Mouse (Mus musculus) lung, adult 18-20 months (tissue): ENCODE results near the gene Rprd2.

ENCODE experiments used
- DNase-seq, 2 experiments: peaks; one replicate each; pipeline ENCODE4 v3.0.0; 2022; ENCODE audit warnings: mixed read lengths in 2 of 2

Rprd2 gene

GRCm38 (mm10) chr3:95734092-95734702 lies 84.5 kb downstream of the Rprd2 start:
- DNase-seq: peak; percentile 39 to 46

DNA sequence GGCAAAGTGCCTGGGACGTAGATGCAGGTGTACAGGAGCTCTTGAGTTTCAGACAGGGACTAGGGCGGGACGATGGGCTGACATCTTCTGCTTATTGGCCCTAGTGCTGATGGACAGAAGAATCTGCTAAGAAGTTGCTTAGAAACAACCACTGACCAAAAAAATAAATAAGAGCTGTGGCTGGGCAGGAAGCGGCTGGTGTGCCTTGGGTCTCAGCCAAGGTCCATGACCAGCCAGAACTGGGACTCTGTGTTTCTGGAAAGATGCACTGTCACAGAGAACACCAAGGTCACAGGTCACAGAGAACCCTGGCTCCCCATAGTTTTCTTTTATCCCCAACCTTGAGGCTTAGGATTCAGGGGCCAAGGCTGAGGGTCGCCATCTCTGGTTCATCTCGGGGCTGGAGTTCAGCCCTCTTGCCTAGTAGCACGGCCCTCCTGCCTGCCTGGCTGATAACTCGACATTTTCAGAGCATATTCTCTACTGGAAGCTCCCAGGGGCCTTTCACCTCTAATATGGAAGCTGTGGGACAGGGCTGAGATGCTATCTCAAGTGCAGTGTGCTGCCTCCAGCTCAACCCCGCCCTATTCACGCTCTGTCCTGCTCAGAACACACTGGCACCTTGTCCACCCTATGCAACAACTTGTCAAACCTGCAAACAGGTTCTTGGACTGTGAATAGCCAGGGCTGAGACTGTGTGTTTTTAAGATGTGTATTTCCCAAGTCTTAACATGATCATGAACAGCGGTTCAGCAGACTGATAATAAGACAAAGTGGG lies 85.7 kb downstream of the Rprd2 start:
- DNase-seq: peak; percentile 72 to 82

DNA sequence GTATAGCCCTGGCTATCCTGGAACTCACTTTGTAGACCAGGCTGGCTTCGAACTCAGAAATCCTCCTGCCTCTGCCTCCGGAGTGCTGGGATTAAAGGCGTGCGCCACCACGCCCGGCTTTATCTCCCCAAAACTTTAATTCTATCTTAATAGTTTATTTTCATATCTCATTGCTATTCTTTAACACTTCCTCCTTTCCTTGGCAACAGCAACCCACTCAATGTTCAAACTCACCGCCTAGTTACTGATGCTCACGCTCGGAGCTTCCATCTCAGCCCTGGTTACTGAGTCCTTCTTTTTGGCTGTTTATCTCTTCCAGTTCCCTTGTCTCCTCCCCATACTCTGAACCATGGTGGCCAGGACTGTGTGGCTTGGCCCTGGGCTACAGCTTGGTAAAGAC lies 86.4 kb downstream of the Rprd2 start:
- DNase-seq: no peak

DNA sequence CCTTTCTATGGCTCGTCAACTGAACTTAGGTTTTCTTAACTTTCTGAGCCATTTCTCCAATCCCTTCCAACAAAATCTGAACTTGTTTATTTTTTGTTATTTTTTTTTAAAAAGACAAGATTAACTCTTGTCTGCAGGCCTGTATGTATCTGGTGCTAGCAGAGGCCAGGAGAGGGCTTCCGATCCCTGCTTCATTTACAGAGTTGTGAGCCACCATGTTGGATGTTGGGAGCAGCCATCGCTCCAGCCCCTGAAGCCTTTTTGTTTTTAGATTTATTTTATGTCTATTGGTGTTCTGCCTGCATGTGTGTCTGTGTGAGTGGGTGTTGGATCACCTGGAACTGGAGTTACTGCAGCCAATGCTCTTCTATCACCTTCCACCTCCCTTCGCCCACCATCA lies 86.9 kb downstream of the Rprd2 start:
- no peak for DNase-seq

DNA sequence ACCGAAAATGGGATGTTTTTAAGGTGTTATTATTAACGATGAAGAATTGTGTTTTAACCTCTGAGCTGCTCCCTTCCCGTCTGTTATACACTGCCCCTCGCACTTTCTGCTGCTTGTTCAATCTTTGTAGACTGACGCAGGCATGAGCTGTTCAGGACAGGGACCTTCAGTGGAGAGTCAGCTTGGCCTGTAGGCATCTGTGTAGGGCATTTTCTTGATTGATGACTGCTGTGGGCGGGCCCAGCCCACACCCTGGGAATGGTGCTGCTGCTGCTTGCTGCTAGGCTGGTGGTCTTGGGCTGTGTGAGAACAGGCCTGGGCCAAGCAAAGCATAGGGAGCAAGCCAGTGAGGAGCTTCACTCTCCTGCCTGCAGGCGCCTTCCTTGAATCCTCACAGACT lies 88.2 kb downstream of the Rprd2 start:
- DNase-seq: no peak

DNA sequence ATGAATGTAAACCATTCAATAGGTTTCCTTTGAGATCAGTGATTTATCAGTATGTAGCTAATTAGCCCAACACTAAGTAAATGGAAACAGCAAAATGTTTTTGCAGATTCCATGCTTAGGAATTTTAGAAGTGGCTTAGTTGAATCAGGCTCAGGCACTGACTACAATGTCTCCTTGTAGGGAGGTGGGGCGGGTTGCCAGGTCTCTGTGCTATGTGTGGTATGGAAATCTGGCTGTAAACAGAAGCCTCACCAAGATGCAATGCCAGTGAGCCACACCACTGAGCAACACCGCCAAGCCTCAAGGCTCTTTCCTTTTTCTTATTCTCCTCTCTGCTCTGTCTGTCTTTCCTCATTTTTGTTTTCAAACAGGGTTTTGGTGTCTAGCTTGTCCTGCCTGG lies 89.8 kb downstream of the Rprd2 start:
- peak; percentile 42 to 51 for DNase-seq

DNA sequence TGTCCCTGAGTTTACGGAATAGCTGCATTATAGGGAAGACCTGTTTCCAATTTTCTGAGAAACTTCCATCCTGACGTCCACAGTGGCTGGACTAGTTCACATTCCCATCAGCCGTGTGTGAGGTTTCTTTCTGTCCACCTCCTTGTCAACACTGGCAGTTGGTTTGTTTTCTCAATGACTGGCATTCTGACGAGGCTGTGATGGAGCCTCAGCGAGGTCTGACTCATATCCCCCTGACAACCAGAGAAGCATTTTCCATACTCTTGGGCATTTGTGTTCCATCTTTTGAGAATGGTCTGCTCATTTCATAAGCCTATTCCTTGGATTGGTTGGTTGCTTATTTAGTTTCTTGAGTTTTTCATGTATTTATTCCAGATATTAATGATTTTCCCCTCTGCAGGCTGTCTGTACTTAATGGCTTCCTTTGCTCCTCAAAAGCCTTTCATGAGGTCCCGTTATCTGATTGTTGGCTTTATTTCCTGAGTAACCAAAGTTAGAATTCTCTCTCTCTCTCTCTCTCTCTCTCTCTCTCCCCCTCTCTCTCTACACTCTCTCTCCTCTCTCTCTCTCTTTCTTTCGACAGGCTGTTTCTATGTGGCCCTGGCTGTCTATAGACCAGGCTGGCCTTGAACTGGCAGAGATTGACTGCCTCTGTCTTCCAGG lies 91.8 kb downstream of the Rprd2 start:
- no peak for DNase-seq

DNA sequence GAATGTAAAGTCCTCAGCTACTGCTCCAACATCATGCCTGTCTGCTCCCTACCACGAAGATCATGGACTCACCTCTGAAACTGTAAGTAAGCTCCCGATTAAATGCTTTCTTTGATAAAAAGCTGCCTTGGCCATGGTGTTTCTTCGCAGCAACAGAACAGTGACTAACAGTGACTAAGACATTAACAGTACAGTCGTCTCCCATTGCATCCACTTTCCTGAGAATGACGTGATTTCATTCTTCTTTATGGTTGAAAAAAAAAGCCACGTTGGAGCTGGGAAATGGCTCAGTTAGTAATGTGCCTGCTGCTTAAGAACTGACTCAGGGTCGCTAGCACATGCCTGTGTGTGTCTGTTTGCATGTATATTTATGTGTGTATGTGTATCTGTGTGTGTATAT lies 92.8 kb downstream of the Rprd2 start:
- DNase-seq: no peak

DNA sequence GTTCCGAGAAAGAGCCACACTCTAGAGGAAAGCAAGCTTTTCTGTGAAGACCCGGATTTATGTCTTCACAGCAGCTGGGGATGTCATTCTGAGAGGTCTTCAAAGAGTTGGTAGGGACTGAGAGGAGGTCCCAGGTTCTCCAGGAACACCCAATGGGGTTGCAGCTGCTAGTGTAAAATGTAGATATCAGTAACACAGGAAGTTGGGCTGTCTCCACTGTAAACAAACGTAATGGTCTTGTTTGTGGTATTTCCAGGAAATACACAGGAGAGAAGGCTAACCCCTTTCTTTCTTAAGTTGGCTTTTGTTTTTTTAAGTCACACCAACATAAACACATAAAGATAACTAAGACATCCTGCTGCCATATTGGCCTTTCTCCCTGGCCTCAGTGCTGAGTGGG lies 96.3 kb downstream of the Rprd2 start:
- no peak for DNase-seq

GRCm38 (mm10) chr3:95718153-95718552 lies 100.5 kb downstream of the Rprd2 start:
- no peak for DNase-seq

GRCm38 (mm10) chr3:95716075-95716474 lies 102.6 kb downstream of the Rprd2 start:
- no peak for DNase-seq
